Comparison of ENCODE assay signal across 18 mouse cellular contexts in genomic region chr14:105096221-105096620, GRCm38 (mm10).
DNase-seq lines count a peak whose midpoint lies in the region; ATAC-seq and TF ChIP-seq lines count a peak whose summit lies in the region.
"Had no signal": no experiment of that assay in that cellular context is flagged by ENCODE, and none has a peak within 500 bp of the region (broad histone marks: within the 10 kb centered on the region; RNA-seq: fewer than 3 reads in every experiment).

No protein-coding gene starts in this region.

- no peak for ATAC-seq in lung, postnatal 0 days
- ATAC-seq in megakaryocyte-erythroid progenitor cell, adult 5-6 weeks (replicated peaks; ENCODE audit: low FRiP score, low TSS enrichment, poor library complexity, severe bottlenecking): 0 out of 2 replicates have a peak, but pooled peaks have one; percentile 41
- no peak for ATAC-seq in midbrain, embryonic 16.5 days
- no peak for ATAC-seq in forebrain, embryonic 13.5 days
- ATAC-seq: midbrain, embryonic 13.5 days had no signal

- peak; percentile 33; the same call in 1 of the 2 replicates for TF ChIP-seq CTCF in lung, postnatal 0 days (IDR thresholded peaks at IDR 0.05)

- no peaks in the 10 kb centered on the region for H3K36me3 ChIP-seq in lung, postnatal 0 days (ENCODE audit: insufficient read depth, low read length)
- no peaks in the 10 kb centered on the region for H3K36me3 ChIP-seq in midbrain, embryonic 16.5 days (ENCODE audit: control insufficient read depth, insufficient read depth, low read length)
- H3K36me3 ChIP-seq in forebrain, embryonic 13.5 days (ENCODE audit: poor library complexity, severe bottlenecking): no peaks in the 10 kb centered on the region
- H3K36me3 ChIP-seq: embryonic facial prominence, embryonic 13.5 days; forebrain, embryonic 12.5 days; limb, embryonic 10.5 days; lung, embryonic 15.5 days; midbrain, embryonic 13.5 days; neural tube, embryonic 12.5 days had no signal

- H3K27me3 ChIP-seq in lung, postnatal 0 days (replicated peaks; ENCODE audit: insufficient read depth, low read length): no peaks in the 10 kb centered on the region
- no peaks in the 10 kb centered on the region for H3K27me3 ChIP-seq in midbrain, embryonic 16.5 days (ENCODE audit: control insufficient read depth, insufficient read depth, low read depth, low read length)
- H3K27me3 ChIP-seq in forebrain, embryonic 13.5 days: no peaks in the 10 kb centered on the region
- H3K27me3 ChIP-seq: embryonic facial prominence, embryonic 13.5 days; forebrain, embryonic 12.5 days; lung, embryonic 15.5 days; midbrain, embryonic 13.5 days; neural tube, embryonic 12.5 days had no signal

- no peaks in the 10 kb centered on the region for H3K9me3 ChIP-seq in lung, postnatal 0 days (ENCODE audit: low read length)
- no peaks in the 10 kb centered on the region for H3K9me3 ChIP-seq in midbrain, embryonic 16.5 days (replicated peaks; ENCODE audit: control insufficient read depth, low read length, poor library complexity, severe bottlenecking)
- no peaks in the 10 kb centered on the region for H3K9me3 ChIP-seq in forebrain, embryonic 13.5 days (replicated peaks)
- H3K9me3 ChIP-seq: embryonic facial prominence, embryonic 13.5 days; forebrain, embryonic 12.5 days; limb, embryonic 10.5 days; lung, embryonic 15.5 days; midbrain, embryonic 13.5 days; neural tube, embryonic 12.5 days had no signal

- no peak for TF ChIP-seq EP300 in lung, postnatal 0 days (IDR thresholded peaks at IDR 0.05)

- no peak overlapping the region for H3K9ac ChIP-seq in lung, postnatal 0 days (replicated peaks; ENCODE audit: low read depth)
- no peak overlapping the region for H3K9ac ChIP-seq in midbrain, embryonic 16.5 days (ENCODE audit: low read depth, low read length)
- no peak overlapping the region for H3K9ac ChIP-seq in forebrain, embryonic 13.5 days
- H3K9ac ChIP-seq: embryonic facial prominence, embryonic 13.5 days; forebrain, embryonic 12.5 days; hindbrain, embryonic 14.5 days; lung, embryonic 15.5 days; midbrain, embryonic 13.5 days; neural tube, embryonic 12.5 days had no signal

- H3K4me1 ChIP-seq in lung, postnatal 0 days (ENCODE audit: insufficient read depth, low read depth, low read length): no peaks in the 10 kb centered on the region
- H3K4me1 ChIP-seq in midbrain, embryonic 16.5 days (ENCODE audit: control insufficient read depth, insufficient read depth, low read length): no peaks in the 10 kb centered on the region
- no peaks in the 10 kb centered on the region for H3K4me1 ChIP-seq in forebrain, embryonic 13.5 days
- H3K4me1 ChIP-seq: embryonic facial prominence, embryonic 13.5 days; forebrain, embryonic 12.5 days; limb, embryonic 10.5 days; lung, embryonic 15.5 days; midbrain, embryonic 13.5 days; neural tube, embryonic 12.5 days had no signal

- H3K4me3 ChIP-seq in lung, postnatal 0 days (ENCODE audit: low read depth, low read length): no peak overlapping the region
- no peak overlapping the region for H3K4me3 ChIP-seq in midbrain, embryonic 16.5 days (ENCODE audit: low read depth, low read length)
- no peak overlapping the region for H3K4me3 ChIP-seq in forebrain, embryonic 13.5 days
- H3K4me3 ChIP-seq: embryonic facial prominence, embryonic 13.5 days; forebrain, embryonic 12.5 days; limb, embryonic 10.5 days; lung, embryonic 15.5 days; midbrain, embryonic 13.5 days; neural tube, embryonic 12.5 days had no signal

- 47% methylated on average over 3 of the region's 3 CpGs for WGBS in lung, postnatal 0 days
- WGBS in midbrain, embryonic 16.5 days: 57% methylated on average over 3 of the region's 3 CpGs
- 58% methylated on average over 3 of the region's 3 CpGs for WGBS in forebrain, embryonic 13.5 days

- DNase-seq in adrenal gland, adult 2 months: peak; percentile 24
- DNase-seq in adrenal gland, adult 8-10 months: no peak
- DNase-seq in lung, postnatal 0 days (ENCODE audit: low spot score): no peak
- DNase-seq in lung, postnatal 10 days: no peak
- peak; percentile 61 for DNase-seq in R1 (ENCODE audit: low read depth, low spot score)
- DNase-seq: cerebellum, postnatal 25 days; gastrocnemius, postnatal 25 days; layer of hippocampus, adult 9-11 months had no signal

- no peak overlapping the region for H3K27ac ChIP-seq in lung, postnatal 0 days (ENCODE audit: low read length)
- no peak overlapping the region for H3K27ac ChIP-seq in midbrain, embryonic 16.5 days (ENCODE audit: low read length)
- H3K27ac ChIP-seq in forebrain, embryonic 13.5 days: no peak overlapping the region
- H3K27ac ChIP-seq: embryonic facial prominence, embryonic 13.5 days; forebrain, embryonic 12.5 days; hindbrain, embryonic 14.5 days; limb, embryonic 10.5 days; lung, embryonic 15.5 days; midbrain, embryonic 13.5 days; neural tube, embryonic 12.5 days had no signal

- H3K4me2 ChIP-seq in lung, postnatal 0 days (replicated peaks; ENCODE audit: low read depth, low read length): no peak overlapping the region
- no peak overlapping the region for H3K4me2 ChIP-seq in midbrain, embryonic 16.5 days (ENCODE audit: low read length)
- no peak overlapping the region for H3K4me2 ChIP-seq in forebrain, embryonic 13.5 days
- H3K4me2 ChIP-seq: embryonic facial prominence, embryonic 13.5 days; forebrain, embryonic 12.5 days; hindbrain, embryonic 14.5 days; lung, embryonic 15.5 days; midbrain, embryonic 13.5 days; neural tube, embryonic 12.5 days had no signal

Comparison
In these comparisons a context has a peak if more than half of its experiments do, and no peak if none do; other contexts are left out.
1. DNase-seq: peak in adrenal gland, adult 2 months (single experiment) and R1 (single experiment); none in adrenal gland, adult 8-10 months (single experiment), lung, postnatal 0 days (single experiment) and lung, postnatal 10 days (single experiment).